Mouse (Mus musculus) hindbrain, embryonic 10.5 days (tissue): ENCODE data around the gene Hdac4. TPM values are rescaled to one million over a fixed set of nuclear protein-coding genes. Genes with fewer than 3 reads are reported as not detected.

Experiments used
- DNase-seq: peaks from one replicate; pipeline ENCODE4 v3.0.0-alpha.2; 2017; ENCODE audit warnings: low spot score
- H3K27ac ChIP-seq: fragments of 300-500 bp; sonication (generic); 2 replicates; pipeline ENCODE4 v1.5.1; 2016; ENCODE audit warnings: mild to moderate bottlenecking, moderate library complexity
- H3K27me3 ChIP-seq: fragments of 300-500 bp; sonication (generic); 2 replicates; pipeline ENCODE4 v1.6.1; 2016; ENCODE audit warnings: mild to moderate bottlenecking; ENCODE audit not compliant: poor library complexity, insufficient read depth, severe bottlenecking
- H3K36me3 ChIP-seq: fragments of 300-500 bp; sonication (generic); 2 replicates; pipeline ENCODE4 v1.6.1; 2016; ENCODE audit warnings: mild to moderate bottlenecking, moderate library complexity
- H3K4me1 ChIP-seq: fragments of 300-500 bp; sonication (generic); replicated peaks from 2 replicates; pipeline ENCODE4 v1.6.1; 2016; ENCODE audit warnings: mild to moderate bottlenecking
- H3K4me3 ChIP-seq: fragments of 300-500 bp; sonication (generic); 2 replicates; pipeline ENCODE4 v1.5.1; 2016; ENCODE audit warnings: mild to moderate bottlenecking, moderate library complexity
- H3K9me3 ChIP-seq: fragments of 300-500 bp; sonication (generic); 2 replicates; pipeline ENCODE4 v1.6.1; 2016; ENCODE audit warnings: mild to moderate bottlenecking, moderate library complexity
- WGBS: fragments of 180-500 bp; shearing (Covaris S2); methylation state at CpG from one replicate; pipeline ENCODE4 v1.1.7; 2016; 5-methylcytosine and 5-hydroxymethylcytosine counted together
- polyA plus RNA-seq: library from polyadenylated mRNA; unstranded; fragments of >200 nt; fragmentation: Nextera tagmentation; extraction: Ambion mirVana; gene quantifications from 2 replicates; pipeline ENCODE4 v1.2.1, GENCODE M21; 2016

The Hdac4 gene
- polyA plus RNA-seq, 1 experiment from 2014 or later: 20.8 TPM

DNA sequence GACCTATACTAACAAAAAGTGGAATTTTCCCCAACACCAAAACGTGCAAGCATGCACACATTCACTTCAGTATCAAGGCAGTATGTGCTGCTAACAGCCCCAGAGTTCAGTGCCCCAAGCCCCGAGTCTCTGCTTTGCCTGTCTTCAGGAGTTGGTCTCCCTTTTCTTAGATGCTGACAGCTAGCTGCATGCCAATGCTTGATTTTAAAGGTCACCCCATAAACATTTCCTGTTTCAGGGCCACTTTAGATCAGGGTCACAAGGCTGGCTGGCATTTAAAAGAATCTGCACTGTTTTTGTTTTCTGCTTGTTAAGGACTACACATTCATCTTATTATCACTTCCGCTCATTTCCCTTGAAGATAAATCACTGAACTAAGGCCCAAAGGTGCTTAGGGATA, 92.1 kb downstream of the Hdac4 start:
- no peaks in the 10 kb centered on the region for H3K27me3 ChIP-seq
- no peaks in the 10 kb centered on the region for H3K36me3 ChIP-seq
- H3K9me3 ChIP-seq: no peaks in the 10 kb centered on the region
- 89% methylated on average over 3 of the region's 3 CpGs for WGBS
- H3K4me1 ChIP-seq: peaks cover 22% of the 10 kb centered on the region; the same call in 1 of the 2 replicates
- no peak overlapping the region for H3K27ac ChIP-seq
- H3K4me3 ChIP-seq: no peak overlapping the region
- no peak for DNase-seq

DNA sequence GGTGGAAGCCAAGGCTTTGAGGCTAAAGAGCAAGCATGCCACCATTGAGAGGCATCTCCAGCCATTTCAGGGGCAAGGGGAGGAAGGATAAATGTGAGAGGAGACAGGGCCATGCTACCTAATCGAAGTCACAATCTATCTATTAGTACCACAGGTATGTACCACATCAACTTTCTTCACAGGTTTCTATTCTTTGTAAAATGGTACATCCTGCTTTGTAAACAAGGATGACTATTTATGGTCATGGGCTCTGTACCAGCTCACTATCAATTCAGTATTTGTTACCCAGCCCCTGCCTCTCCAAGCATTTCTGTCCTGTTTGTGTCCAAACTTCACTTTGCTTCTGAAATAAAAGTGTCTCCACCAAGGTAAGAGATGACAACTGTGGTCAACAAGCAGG, 92.7 kb downstream of the Hdac4 start:
- no peaks in the 10 kb centered on the region for H3K36me3 ChIP-seq
- H3K27me3 ChIP-seq: no peaks in the 10 kb centered on the region
- H3K4me3 ChIP-seq: no peak overlapping the region
- no peak overlapping the region for H3K27ac ChIP-seq
- no peak for DNase-seq
- peaks cover 22% of the 10 kb centered on the region; the same call in 1 of the 2 replicates for H3K4me1 ChIP-seq
- H3K9me3 ChIP-seq: no peaks in the 10 kb centered on the region
- 98% methylated on average over 1 of the region's 1 CpGs for WGBS

DNA sequence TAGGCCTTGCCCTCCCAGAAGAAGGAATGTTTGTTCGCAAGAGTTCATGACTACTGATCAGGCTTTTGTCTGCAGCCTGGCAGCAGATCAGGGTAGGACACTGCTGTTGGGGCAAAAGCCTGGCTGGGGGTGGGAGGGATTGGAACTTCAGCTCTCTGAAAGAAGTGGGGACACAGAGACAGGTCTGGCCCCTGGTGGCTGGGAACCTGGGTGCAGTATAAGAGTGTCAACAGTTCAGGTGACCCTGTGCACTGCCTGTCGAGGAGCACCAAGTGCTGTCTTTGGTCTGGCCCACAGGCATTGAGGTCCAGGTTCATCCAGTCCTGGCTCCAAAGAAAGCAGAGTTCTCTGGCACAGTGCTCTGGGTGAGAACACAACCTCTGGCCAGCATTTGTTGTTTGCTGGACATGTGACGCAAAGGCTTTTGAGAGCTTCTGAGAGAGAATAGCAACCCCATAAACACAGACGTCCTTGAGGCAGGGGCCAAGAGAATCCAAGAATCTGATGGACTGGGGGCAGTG, 95.1 kb downstream of the Hdac4 start:
- no peak for DNase-seq
- no peak overlapping the region for H3K4me3 ChIP-seq
- H3K4me1 ChIP-seq: peaks cover 19% of the 10 kb centered on the region; the same call in 1 of the 2 replicates
- no peaks in the 10 kb centered on the region for H3K27me3 ChIP-seq
- WGBS: 73% methylated on average over 4 of the region's 4 CpGs
- H3K36me3 ChIP-seq: no peaks in the 10 kb centered on the region
- no peak overlapping the region for H3K27ac ChIP-seq
- H3K9me3 ChIP-seq: no peaks in the 10 kb centered on the region

DNA sequence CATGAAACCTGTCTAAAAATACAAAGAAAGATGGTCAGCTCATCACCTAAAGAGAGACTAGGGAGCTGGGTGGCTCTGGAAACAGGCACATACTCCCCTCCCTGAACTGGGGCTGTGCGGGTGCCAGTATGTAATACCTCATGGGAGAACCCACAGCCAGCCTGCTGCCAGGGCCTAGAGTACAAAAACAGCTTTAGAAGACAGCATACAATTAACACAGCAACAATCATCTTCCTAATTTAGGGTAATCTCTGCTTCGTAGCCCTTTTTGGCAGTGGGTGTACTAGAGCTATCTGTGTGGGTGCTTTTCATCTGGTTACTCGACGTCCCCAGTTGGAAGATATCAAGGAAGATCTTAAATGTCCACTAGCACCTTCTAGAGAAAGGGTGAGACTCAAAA, 95.5 kb downstream of the Hdac4 start:
- no peaks in the 10 kb centered on the region for H3K27me3 ChIP-seq
- no peaks in the 10 kb centered on the region for H3K36me3 ChIP-seq
- DNase-seq: no peak
- H3K9me3 ChIP-seq: no peaks in the 10 kb centered on the region
- WGBS: 95% methylated on average over 4 of the region's 4 CpGs
- peaks cover 19% of the 10 kb centered on the region; the same call in 1 of the 2 replicates for H3K4me1 ChIP-seq
- peak overlapping the region; percentile 50; the same call in 1 of the 2 replicates for H3K27ac ChIP-seq
- H3K4me3 ChIP-seq: no peak overlapping the region

DNA sequence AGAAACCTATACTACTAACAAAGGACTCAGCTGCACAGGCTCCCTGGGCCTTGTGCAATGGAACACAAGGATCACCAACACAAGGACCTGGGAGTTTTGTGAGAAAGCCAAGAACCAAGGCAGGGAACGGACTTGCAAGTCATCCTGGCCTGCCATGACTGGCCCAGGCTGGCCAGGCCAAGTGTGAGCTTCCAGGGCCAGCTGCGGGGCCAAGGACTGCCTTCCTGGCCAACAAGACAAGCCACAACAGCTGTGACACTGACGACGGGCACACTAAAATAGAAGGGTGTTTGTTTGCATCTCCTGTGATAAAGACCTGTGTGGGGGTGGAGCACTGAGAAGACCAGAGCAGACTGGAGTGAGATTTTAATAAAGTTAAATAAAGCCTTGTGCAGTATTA, 96.0 kb downstream of the Hdac4 start:
- Histone ChIP-seq H3K27me3 (no peaks in the 10 kb centered on the region), H3K27ac (peak overlapping the region; percentile 50; the same call in 1 of the 2 replicates), H3K4me3 (no peak overlapping the region), H3K9me3 (no peaks in the 10 kb centered on the region), H3K4me1 (peaks cover 19% of the 10 kb centered on the region; the same call in 1 of the 2 replicates), H3K36me3 (no peaks in the 10 kb centered on the region)
- DNase-seq: no peak
- 85% methylated on average over 4 of the region's 4 CpGs for WGBS

DNA sequence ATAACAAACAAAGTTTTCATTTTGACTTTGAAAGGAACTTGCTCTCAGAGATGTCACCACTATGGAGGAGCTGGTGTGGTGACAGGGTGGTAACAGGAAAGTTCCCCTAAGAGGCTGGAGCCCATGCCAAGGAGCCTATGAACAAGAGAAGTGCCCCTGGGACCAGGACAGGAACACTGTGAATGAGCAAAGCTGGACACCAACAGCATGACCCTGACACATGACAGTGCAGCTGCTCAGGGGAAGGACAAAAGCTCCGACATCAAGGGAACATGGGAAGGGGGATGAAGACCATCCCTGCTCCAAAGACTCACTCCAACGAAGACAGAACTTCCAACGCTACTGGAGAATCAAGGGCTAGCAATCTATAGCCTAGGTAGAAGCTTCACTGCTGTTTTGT, 97.0 kb downstream of the Hdac4 start:
- WGBS: 83% methylated on average over 3 of the region's 3 CpGs

DNA sequence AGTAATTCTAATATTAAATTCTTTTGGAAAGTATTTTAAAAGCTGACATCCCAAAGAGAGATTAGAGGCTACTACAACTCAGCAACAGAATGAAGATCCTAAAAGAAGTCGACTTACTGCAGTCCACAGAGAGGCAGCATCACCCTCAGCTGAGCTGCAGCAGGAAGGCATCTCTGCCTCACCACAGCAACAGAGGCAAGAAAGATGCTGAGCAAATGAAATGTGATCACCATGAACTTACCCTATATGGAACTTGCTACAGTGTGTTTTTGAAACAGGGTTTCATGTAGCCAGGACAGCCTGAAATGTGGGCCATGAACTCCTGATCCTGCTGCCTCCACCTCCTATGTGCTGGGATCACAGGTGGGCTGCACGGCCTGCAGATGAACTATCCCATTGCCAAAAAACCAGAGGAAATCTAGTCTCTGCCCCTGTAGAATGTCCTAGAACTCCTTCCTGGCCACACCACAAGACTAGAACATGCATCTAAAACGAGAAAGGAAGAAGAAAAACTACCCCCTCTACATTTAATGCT, 98.4 kb downstream of the Hdac4 start:
- no peaks in the 10 kb centered on the region for H3K36me3 ChIP-seq
- no peak overlapping the region for H3K27ac ChIP-seq
- peaks cover 19% of the 10 kb centered on the region; the same call in 1 of the 2 replicates for H3K4me1 ChIP-seq
- WGBS: 73% methylated on average over 3 of the region's 3 CpGs
- H3K27me3 ChIP-seq: no peaks in the 10 kb centered on the region
- DNase-seq: no peak
- H3K9me3 ChIP-seq: no peaks in the 10 kb centered on the region
- no peak overlapping the region for H3K4me3 ChIP-seq

More for the DNA sequence above, 97.0 kb downstream of the Hdac4 start:
- H3K4me1 ChIP-seq: peaks cover 19% of the 10 kb centered on the region; the same call in 1 of the 2 replicates
- H3K27me3 ChIP-seq: no peaks in the 10 kb centered on the region
- no peak overlapping the region for H3K27ac ChIP-seq
- H3K9me3 ChIP-seq: no peaks in the 10 kb centered on the region
- no peak for DNase-seq
- no peaks in the 10 kb centered on the region for H3K36me3 ChIP-seq
- H3K4me3 ChIP-seq: no peak overlapping the region

DNA sequence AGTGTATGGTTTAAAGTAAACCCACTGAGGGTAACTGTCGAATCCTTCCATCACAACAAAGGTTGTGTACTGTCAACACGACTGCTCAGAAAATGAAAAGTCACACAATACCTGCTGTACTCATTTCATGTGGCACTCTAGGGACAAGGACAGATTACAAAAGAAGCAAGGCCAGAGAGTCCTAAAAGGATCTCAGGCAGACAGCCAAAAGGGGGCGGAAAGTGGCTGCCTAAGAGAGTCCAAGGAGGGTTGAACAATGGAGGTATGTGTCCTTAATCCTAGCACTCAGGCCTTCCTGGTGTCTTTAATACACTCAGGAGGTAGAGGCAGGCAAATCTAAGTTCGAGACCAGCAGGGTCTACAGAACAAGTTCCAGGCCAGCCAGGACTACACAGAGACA, 103.2 kb downstream of the Hdac4 start:
- H3K27ac ChIP-seq: no peak overlapping the region
- H3K27me3 ChIP-seq: no peaks in the 10 kb centered on the region
- no peak for DNase-seq
- WGBS: 92% methylated on average over 4 of the region's 4 CpGs
- H3K36me3 ChIP-seq: no peaks in the 10 kb centered on the region
- peaks cover 17% of the 10 kb centered on the region for H3K4me1 ChIP-seq
- no peak overlapping the region for H3K4me3 ChIP-seq
- H3K9me3 ChIP-seq: no peaks in the 10 kb centered on the region

DNA sequence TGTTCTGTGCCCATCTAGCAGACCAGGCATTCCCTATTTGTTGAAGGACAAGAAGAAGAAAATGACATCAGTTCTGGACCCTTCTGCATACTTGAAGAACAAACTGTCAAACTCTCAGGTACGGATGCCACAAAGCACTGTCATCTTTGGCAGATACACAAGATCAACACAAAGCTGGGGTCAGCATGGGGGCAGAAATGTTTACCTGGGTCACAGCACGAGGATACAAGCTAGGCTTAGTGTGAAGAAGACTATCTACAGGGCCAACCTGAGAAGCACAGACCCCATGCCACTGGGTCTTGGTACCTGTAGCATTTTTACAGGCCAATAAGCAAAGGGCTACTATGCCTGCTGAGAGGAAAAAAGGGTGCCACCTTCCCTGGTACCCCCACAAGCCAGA, 107.7 kb downstream of the Hdac4 start:
- DNase-seq: no peak
- Histone ChIP-seq H3K27me3 (no peaks in the 10 kb centered on the region), H3K36me3 (no peaks in the 10 kb centered on the region), H3K4me1 (peaks cover 34% of the 10 kb centered on the region), H3K4me3 (no peak overlapping the region), H3K9me3 (no peaks in the 10 kb centered on the region), H3K27ac (no peak overlapping the region)
- 86% methylated on average over 2 of the region's 2 CpGs for WGBS

DNA sequence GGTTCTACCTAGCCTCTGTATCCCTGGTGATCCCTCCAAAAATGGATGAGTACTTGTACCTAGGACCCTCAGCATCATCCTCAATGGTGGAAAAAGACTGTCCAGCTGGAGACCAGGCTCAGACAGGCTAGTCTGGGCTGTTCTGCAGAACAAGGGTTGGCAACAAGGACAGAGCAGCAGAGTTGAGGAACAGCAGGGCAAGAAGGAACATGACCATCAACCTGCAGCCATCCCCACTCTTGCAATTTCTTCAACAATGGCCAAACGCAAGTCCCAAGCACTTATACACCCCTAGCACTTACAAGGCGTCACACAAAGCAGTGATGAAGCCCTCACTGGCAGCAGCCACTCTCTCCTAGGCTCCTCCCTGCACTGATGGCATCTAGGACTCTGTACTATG, 108.2 kb downstream of the Hdac4 start:
- Histone ChIP-seq H3K36me3 (no peaks in the 10 kb centered on the region), H3K27me3 (no peaks in the 10 kb centered on the region), H3K27ac (no peak overlapping the region), H3K4me1 (peaks cover 34% of the 10 kb centered on the region), H3K9me3 (no peaks in the 10 kb centered on the region), H3K4me3 (no peak overlapping the region)
- WGBS: 86% methylated on average over 2 of the region's 2 CpGs
- no peak for DNase-seq

DNA sequence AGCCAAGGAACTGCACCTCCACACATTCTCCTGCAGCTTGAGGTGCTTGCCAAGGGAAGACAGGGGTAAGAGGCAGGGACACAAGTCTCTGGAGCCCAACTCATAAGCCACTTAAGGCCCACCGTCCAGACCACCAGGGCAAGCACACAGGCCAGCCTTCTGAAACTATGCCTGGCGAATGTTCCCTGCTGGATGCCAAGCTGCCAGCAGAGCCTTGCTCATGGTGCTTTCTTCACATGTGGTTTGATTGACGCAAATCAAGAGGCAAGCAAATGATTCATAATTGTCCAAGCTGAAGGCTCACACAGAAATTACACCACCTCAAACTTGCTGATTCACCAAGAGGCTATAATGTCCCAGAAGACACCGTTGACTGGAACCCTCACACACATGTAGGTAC, 108.7 kb downstream of the Hdac4 start:
- Histone ChIP-seq H3K36me3 (no peaks in the 10 kb centered on the region), H3K4me1 (peaks cover 34% of the 10 kb centered on the region), H3K9me3 (no peaks in the 10 kb centered on the region), H3K27ac (no peak overlapping the region), H3K4me3 (no peak overlapping the region), H3K27me3 (no peaks in the 10 kb centered on the region)
- WGBS: 88% methylated on average over 4 of the region's 4 CpGs
- DNase-seq: no peak

DNA sequence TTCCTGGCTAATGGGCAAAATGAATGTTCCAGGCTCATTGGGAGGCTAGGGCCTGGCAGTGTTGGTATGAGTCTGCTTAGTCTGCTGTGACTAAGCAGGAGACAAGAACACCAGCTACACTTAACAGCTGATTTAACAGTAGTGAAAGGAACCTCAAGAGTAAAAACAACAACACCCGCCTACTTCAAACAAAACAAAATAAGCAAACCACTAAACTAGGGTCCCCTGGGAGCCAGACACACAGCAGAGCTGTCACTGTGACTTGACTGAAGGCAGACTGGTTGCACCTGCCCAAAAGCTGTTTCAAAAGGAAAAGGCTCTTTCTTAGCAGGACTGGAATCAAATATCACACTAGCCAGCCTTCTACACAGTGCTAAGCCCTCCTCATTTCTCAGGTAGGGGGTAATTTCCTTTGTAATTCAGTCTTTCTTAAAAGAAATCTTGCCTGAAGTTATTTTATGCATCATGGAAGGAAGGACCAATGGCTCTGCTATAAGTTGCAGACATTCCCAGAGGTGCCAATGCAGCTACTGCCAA, 109.2 kb downstream of the Hdac4 start:
- 48% methylated on average over 1 of the region's 1 CpGs for WGBS
- no peak for DNase-seq
- no peak overlapping the region for H3K4me3 ChIP-seq
- H3K27ac ChIP-seq: no peak overlapping the region
- no peaks in the 10 kb centered on the region for H3K9me3 ChIP-seq
- peaks cover 34% of the 10 kb centered on the region for H3K4me1 ChIP-seq
- H3K27me3 ChIP-seq: no peaks in the 10 kb centered on the region
- H3K36me3 ChIP-seq: no peaks in the 10 kb centered on the region

DNA sequence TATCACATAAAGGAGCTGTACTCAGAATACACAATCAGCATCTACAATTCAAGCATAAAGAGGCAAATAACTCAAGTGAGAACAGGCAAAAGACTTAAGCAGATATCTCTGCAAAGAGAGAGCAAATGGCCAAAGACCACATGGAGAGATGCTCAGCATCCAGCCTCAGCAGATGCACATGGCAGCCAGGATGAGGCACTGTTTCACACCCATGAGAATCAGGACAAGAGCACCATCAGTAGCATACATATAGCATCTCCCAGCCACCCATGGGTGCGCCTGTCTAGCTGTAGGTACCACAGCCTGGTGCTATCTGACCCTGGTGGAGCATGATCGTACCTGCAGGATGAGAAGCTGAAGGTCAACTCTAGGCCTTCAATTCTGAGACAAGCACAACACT, 110.8 kb downstream of the Hdac4 start:
- no peak overlapping the region for H3K4me3 ChIP-seq
- H3K4me1 ChIP-seq: peaks cover 23% of the 10 kb centered on the region
- no peaks in the 10 kb centered on the region for H3K36me3 ChIP-seq
- H3K27me3 ChIP-seq: no peaks in the 10 kb centered on the region
- H3K9me3 ChIP-seq: no peaks in the 10 kb centered on the region
- WGBS: 99% methylated on average over 2 of the region's 2 CpGs
- H3K27ac ChIP-seq: no peak overlapping the region
- no peak for DNase-seq
